Mouse (Mus musculus): ENCODE data around the gene Necab2. TPM values are rescaled to one million over a fixed set of nuclear protein-coding genes. Genes with fewer than 3 reads are reported as not detected.

Gene Necab2
- polyA plus RNA-seq, 1 experiment from 2014 or later, result 0.16 TPM

DNA sequence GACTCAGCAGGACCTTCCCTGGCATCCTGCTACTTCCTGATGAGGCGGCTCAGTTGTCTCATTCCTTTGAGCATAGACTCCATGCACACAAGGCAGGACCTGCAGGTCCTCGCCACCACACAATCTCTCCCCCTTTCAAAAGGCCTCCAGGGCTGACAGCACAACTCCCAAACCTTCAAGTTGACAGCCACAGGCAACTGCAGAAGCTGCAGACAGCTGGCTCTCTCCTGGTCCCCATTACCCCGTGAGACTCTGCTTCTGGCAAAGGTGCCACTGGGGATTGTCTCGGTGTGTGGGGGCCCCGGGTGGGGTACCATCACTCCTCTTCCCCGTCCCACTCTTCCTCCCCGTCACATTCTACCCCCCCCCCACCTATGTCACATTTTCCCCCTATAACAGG lies 26.2 kb upstream of the Necab2 start:
- H3K27ac ChIP-seq, result no peak overlapping the region
- H3K9me3 ChIP-seq (replicated peaks), result no peaks in the 10 kb centered on the region
- no peak for ATAC-seq (replicated peaks; ENCODE audit: insufficient number of reproducible peaks, insufficient read depth, low FRiP score, low read depth)
- whole genome bisulfite sequencing, result 60% methylated on average over 7 of the region's 7 CpGs
- peaks cover 12% of the 10 kb centered on the region for H3K27me3 ChIP-seq
- H3K4me1 ChIP-seq (replicated peaks), result peaks cover 37% of the 10 kb centered on the region
- no peak overlapping the region for H3K4me3 ChIP-seq
- H3K4me2 ChIP-seq, result no peak overlapping the region
- no peak overlapping the region for H3K9ac ChIP-seq
- no peaks in the 10 kb centered on the region for H3K36me3 ChIP-seq

DNA sequence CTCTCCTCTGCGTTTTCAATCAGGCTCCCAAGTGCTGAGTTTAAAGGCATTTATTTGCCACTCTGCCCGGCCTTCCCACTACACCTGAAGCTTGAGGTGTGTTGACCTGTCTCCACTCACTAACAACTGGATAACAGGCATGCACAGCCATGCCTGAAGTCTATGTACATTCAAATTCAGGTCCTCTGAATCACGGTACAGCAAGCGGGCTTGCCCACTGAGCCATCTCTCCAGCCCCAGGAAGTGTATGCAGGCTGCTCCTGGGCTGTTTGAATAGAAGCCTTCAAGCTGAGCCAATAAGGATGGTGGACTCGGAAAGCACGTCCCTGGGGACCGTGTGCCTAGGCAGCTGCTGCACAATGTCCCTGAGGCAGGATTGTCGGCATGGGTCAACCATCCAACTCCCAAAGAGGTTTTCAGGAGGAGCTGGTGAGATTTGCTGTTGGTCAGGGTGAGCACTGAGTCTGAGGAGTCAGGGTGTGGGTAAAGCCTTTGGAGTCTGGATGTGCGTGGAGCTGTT lies 24.9 kb upstream of the Necab2 start:
- peak overlapping the region; percentile 65; the same call in 1 of the 2 replicates for H3K27ac ChIP-seq
- WGBS, result 49% methylated on average over 9 of the region's 9 CpGs
- H3K9me3 ChIP-seq (replicated peaks), result no peaks in the 10 kb centered on the region
- H3K4me2 ChIP-seq, result no peak overlapping the region
- ATAC-seq (replicated peaks; ENCODE audit: insufficient number of reproducible peaks, insufficient read depth, low FRiP score, low read depth), result no peak
- H3K9ac ChIP-seq, result no peak overlapping the region
- H3K27me3 ChIP-seq, result 0 out of 2 replicates have a peak, but pooled peaks cover 3% of the 10 kb centered on the region
- peaks cover 46% of the 10 kb centered on the region for H3K4me1 ChIP-seq (replicated peaks)
- no peaks in the 10 kb centered on the region for H3K36me3 ChIP-seq
- H3K4me3 ChIP-seq, result no peak overlapping the region

DNA sequence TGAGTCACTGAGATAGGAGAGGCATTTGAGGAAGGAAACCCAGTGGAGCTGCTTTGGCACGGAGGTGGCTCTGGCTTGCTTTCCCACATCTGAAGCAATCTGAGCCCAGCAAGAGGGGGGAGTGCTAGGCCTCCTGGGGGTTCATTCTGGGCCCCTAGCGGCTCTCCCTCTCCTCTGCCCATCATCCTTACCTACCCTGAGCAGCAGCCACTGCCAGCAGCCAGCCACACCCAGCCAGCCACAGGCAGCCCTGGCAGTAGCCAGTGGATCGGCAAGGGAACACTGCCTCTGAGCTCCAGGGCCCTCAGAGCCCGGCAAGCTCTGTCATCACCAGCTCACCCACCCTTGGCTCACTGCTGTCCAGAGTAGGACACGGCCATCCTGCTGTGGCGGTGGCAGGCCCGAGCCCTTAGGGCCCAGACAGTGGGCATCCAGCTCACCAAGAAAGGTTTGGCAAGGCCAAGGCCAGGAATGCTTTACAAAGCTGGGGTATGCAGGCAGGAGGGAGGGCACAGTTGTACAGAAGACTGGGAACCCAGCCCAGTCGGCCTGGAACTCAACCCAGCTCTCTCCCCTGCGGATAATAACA lies 24.3 kb upstream of the Necab2 start:
- WGBS, result 38% methylated on average over 9 of the region's 9 CpGs
- 0 out of 2 replicates have a peak, but pooled peaks cover 3% of the 10 kb centered on the region for H3K27me3 ChIP-seq
- H3K9me3 ChIP-seq (replicated peaks), result no peaks in the 10 kb centered on the region
- no peak overlapping the region for H3K9ac ChIP-seq
- H3K36me3 ChIP-seq, result no peaks in the 10 kb centered on the region
- no peak overlapping the region for H3K4me3 ChIP-seq
- 0 out of 2 replicates have a peak, but pooled peaks have one; percentile 12 for ATAC-seq (replicated peaks; ENCODE audit: insufficient number of reproducible peaks, insufficient read depth, low FRiP score, low read depth)
- H3K4me2 ChIP-seq, result no peak overlapping the region
- H3K27ac ChIP-seq, result peak overlapping the region; percentile 65
- H3K4me1 ChIP-seq (replicated peaks), result peaks cover 46% of the 10 kb centered on the region

DNA sequence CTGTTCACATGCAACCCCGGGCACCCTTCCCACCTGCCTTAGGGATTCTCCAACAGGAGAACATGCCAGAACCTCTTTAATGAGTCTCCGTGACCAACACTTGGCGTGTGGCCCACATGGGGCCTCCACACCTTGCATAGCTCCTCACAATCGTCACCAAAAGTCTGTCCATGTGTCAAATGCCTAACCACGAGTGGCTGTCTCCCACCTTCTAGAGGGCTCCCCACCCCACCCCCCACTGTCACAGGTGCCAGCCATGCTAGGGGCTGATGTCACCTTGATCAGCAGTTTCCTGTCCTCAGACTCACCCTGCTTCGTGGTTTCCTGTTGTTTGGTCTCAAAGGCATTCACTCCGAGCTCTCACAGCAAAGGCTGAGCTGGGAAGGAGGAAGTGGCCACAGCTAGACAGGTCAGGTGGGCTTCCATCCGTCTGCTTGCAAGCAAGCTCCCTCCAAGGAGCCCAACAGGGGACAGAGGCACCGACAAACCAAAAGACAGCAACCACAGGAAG lies 22.8 kb upstream of the Necab2 start:
- H3K9ac ChIP-seq, result no peak overlapping the region
- H3K4me1 ChIP-seq (replicated peaks), result peaks cover 57% of the 10 kb centered on the region
- H3K27ac ChIP-seq, result peak overlapping the region; percentile 69
- ATAC-seq (replicated peaks; ENCODE audit: insufficient number of reproducible peaks, insufficient read depth, low FRiP score, low read depth), result no peak; the same call in 1 of the 2 replicates
- no peak overlapping the region for H3K4me2 ChIP-seq
- no peaks in the 10 kb centered on the region for H3K9me3 ChIP-seq (replicated peaks)
- no peaks in the 10 kb centered on the region for H3K36me3 ChIP-seq
- no peak overlapping the region for H3K4me3 ChIP-seq
- 37% methylated on average over 9 of the region's 9 CpGs for WGBS
- 0 out of 2 replicates have a peak, but pooled peaks cover 3% of the 10 kb centered on the region for H3K27me3 ChIP-seq

DNA sequence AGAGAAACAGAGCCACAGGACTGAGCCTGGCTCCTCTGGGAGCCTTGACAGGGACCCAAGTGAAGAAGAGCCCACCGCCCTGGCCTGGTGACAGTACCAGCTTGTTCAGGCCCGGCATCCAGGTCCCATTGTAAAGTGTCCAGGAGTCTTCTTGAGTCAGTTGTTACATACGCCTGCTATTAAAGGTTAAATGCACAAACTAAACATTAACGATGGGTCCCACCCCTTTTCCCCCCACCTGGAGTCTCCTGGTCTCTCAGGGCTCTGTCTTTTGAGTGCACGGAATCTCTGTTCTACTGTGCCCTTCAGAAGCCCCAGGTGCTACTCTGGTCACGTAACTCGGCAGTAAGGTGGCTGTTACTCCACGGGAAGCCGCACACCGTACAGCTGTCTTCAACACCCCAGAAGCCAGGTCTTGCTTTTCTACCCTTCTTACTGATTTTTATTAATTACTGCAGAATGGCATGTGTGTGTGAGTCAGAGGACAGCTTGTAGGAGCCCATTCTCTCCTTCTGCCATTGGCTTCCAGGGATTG lies 22.3 kb upstream of the Necab2 start:
- H3K9me3 ChIP-seq (replicated peaks), result no peaks in the 10 kb centered on the region
- no peak overlapping the region for H3K4me3 ChIP-seq
- no peak for ATAC-seq (replicated peaks; ENCODE audit: insufficient number of reproducible peaks, insufficient read depth, low FRiP score, low read depth)
- no peaks in the 10 kb centered on the region for H3K36me3 ChIP-seq
- H3K4me1 ChIP-seq (replicated peaks), result peaks cover 62% of the 10 kb centered on the region
- WGBS, result 82% methylated on average over 10 of the region's 10 CpGs
- H3K9ac ChIP-seq, result no peak overlapping the region
- H3K27me3 ChIP-seq, result 0 out of 2 replicates have a peak, but pooled peaks cover 3% of the 10 kb centered on the region
- no peak overlapping the region for H3K4me2 ChIP-seq
- H3K27ac ChIP-seq, result peak overlapping the region; percentile 69

DNA sequence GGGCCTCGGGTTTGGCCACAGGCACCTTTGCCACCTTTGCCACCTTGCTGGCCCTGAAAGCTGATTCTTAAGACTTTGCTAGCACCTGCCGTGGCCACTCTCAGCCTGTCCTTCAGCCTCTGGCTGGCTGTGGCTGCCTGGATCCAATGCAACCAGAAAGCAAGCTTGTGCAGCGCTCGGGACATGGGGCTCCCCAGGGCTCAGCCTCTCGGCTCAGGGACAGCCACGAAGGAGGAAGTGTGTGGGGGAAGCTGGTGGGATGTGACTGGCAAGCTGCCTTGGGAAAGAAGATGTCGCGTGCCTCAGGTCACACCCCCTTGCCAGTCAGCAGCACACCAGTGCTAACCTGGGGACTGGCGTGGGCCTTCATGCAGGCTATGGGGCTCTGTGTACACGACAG lies 21.8 kb upstream of the Necab2 start:
- Histone ChIP-seq H3K9me3 (replicated peaks) (no peaks in the 10 kb centered on the region), H3K4me2 (no peak overlapping the region; the same call in 1 of the 2 replicates), H3K27ac (peak overlapping the region; percentile 69), H3K4me1 (replicated peaks) (peaks cover 66% of the 10 kb centered on the region), H3K36me3 (no peaks in the 10 kb centered on the region), H3K4me3 (no peak overlapping the region), H3K27me3 (no peaks in the 10 kb centered on the region), H3K9ac (no peak overlapping the region)
- 61% methylated on average over 10 of the region's 10 CpGs for WGBS
- ATAC-seq (replicated peaks; ENCODE audit: insufficient number of reproducible peaks, insufficient read depth, low FRiP score, low read depth), result no peak

DNA sequence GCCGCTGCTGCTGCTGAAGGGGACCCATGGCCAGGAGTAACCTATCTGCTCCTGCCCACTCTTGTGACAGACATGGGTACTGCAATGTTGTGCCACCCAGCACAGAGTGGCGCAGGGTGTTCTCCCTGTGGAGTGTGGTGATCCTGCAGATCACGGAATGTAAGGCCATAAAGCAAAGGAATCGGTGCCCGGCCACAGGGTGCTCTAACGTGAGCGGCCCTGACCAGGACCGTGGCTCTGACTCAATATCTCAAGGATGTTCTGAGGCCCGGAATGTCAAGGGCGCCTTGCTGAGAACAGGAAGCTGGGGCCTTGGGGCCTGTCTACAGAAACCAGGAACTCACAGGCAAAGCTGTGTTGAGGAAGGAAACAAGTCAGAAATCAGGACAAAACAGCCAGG lies 21.0 kb upstream of the Necab2 start:
- H3K4me1 ChIP-seq (replicated peaks), result peaks cover 63% of the 10 kb centered on the region
- WGBS, result 56% methylated on average over 10 of the region's 10 CpGs
- H3K4me3 ChIP-seq, result no peak overlapping the region
- H3K9ac ChIP-seq, result no peak overlapping the region
- no peaks in the 10 kb centered on the region for H3K36me3 ChIP-seq
- peak overlapping the region; percentile 69 for H3K27ac ChIP-seq
- no peak for ATAC-seq (replicated peaks; ENCODE audit: insufficient number of reproducible peaks, insufficient read depth, low FRiP score, low read depth)
- no peak overlapping the region for H3K4me2 ChIP-seq
- H3K27me3 ChIP-seq, result no peaks in the 10 kb centered on the region
- H3K9me3 ChIP-seq (replicated peaks), result no peaks in the 10 kb centered on the region

DNA sequence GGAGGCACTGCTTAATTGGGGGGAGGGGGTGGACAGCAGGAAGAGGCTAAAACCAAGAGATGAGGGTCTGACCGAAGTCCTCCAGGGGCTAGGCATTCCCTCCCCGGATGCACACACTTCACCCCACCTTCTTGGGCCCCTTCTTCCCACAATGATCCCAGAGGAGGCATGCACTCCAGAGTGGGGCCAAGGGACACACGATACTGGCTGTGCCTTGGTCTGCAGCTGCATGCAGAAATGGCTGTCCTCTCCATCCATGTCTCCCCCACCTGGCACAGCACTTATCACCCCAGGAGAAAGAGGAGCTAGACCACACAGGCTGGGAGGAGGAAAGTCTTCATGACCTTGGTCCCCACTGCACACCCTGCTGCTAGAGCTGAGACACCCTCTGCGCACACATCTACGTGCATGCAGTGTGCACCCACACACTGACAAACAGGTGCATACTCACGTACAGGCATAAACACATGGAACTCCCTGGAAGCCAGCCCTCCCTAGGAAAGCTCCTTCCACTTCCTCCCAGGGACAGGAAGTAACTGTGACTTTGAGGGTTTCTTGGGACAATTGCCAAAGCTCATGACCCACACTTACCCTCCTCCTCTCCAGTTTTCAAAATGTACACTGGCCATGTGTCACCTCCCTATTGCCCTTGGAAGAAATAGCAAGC lies 20.3 kb upstream of the Necab2 start:
- peak overlapping the region; percentile 14 for H3K4me2 ChIP-seq
- H3K4me3 ChIP-seq, result no peak overlapping the region
- H3K9me3 ChIP-seq (replicated peaks), result no peaks in the 10 kb centered on the region
- WGBS, result 74% methylated on average over 6 of the region's 6 CpGs
- no peaks in the 10 kb centered on the region for H3K36me3 ChIP-seq
- no peaks in the 10 kb centered on the region for H3K27me3 ChIP-seq
- ATAC-seq (replicated peaks; ENCODE audit: insufficient number of reproducible peaks, insufficient read depth, low FRiP score, low read depth), result no peak
- no peak overlapping the region; the same call in 1 of the 2 replicates for H3K9ac ChIP-seq
- H3K27ac ChIP-seq, result peak overlapping the region; percentile 69
- peaks cover 60% of the 10 kb centered on the region for H3K4me1 ChIP-seq (replicated peaks)

DNA sequence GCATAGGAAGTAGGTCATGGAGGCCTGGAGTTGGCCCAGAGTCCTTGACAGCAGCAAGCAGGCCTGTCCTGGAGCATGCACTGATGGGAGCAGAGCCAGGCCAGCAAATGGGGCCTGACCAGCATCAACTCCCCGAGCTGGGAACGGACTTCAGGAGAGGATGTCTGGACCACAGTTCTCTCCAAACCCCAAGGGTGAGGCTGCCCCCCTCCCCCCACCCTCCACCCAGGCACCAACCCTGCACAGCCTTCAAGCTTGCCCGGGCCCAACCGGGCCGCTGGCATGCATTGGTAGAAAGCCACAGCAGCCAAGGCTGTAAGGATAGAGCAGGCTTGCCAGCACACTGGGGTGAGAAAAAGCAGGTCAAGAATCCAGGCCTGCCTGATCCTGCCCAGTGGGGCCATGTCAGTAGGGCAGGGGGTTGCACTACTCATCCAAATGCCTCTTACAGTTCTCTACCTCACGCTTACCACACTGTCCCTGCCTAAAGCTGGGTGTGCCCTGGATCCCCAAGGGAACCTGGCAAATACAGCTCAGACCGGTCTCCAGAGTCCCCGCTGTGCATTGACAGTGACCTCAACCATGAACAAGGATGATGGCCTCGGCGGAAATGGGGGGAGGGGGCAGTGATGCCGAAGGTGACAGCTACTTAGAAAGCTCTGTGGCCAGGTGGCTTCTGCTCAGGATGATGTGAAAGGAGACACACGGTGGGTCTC lies 18.7 kb upstream of the Necab2 start:
- Histone ChIP-seq H3K9ac (no peak overlapping the region), H3K4me2 (no peak overlapping the region), H3K4me3 (no peak overlapping the region), H3K4me1 (replicated peaks) (peaks cover 44% of the 10 kb centered on the region), H3K36me3 (no peaks in the 10 kb centered on the region), H3K27ac (no peak overlapping the region), H3K9me3 (replicated peaks) (no peaks in the 10 kb centered on the region), H3K27me3 (no peaks in the 10 kb centered on the region)
- 66% methylated on average over 12 of the region's 12 CpGs for WGBS
- no peak for ATAC-seq (replicated peaks; ENCODE audit: insufficient number of reproducible peaks, insufficient read depth, low FRiP score, low read depth)

DNA sequence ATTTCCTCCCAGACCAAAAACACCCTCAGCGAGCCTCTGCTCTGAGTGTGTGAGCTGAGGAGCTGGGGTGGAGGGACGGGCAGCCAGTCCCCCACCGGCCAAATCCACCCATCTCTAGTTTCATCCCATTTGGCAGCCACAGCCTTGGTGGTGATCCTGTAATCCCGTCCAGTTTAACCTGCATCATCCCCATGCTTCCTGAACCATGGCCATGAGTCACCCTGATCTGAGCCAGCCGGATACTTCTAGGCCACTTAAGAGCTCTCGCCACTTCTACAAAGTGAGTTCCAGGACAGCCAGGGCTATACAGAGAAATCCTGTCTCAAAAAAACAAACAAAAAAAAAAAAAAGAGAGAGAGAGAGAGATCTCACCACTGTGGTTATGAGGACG lies 18.2 kb upstream of the Necab2 start:
- no peak overlapping the region for H3K9ac ChIP-seq
- no peak overlapping the region for H3K4me3 ChIP-seq
- no peaks in the 10 kb centered on the region for H3K27me3 ChIP-seq
- WGBS, result 47% methylated on average over 7 of the region's 7 CpGs
- no peak overlapping the region for H3K27ac ChIP-seq
- H3K4me1 ChIP-seq (replicated peaks), result peaks cover 41% of the 10 kb centered on the region
- ATAC-seq (replicated peaks; ENCODE audit: insufficient number of reproducible peaks, insufficient read depth, low FRiP score, low read depth), result no peak
- no peaks in the 10 kb centered on the region for H3K9me3 ChIP-seq (replicated peaks)
- no peaks in the 10 kb centered on the region for H3K36me3 ChIP-seq
- H3K4me2 ChIP-seq, result no peak overlapping the region

DNA sequence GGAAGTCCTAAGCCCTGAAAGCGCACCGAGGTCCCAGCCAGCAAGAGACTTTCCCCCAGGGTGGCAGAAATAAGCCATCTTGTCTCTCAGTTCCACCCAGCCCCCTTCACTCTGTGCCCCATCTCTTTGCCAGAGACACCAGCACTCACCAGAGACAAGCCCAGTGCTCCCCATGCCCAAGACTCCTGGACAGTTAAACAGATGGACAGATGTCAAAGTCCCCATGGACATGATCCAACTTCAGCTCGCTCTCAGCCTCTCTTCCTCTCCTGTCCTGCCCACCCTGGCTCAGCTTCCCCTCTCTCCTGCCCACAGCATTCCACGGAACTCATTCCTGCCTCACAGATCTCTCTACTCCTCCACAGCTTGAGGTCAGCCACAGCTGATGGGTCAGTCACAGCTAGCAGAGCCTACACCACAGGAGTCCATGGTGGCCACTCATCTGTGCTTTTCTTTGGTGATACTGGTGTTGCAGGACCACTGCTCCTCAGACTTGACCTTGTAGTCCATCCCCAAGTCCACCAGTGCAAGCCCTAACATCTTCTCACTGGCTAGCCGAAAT lies 17.7 kb upstream of the Necab2 start:
- Histone ChIP-seq H3K27me3 (no peaks in the 10 kb centered on the region), H3K4me1 (replicated peaks) (peaks cover 37% of the 10 kb centered on the region), H3K27ac (no peak overlapping the region), H3K9ac (no peak overlapping the region), H3K4me2 (no peak overlapping the region), H3K36me3 (no peaks in the 10 kb centered on the region), H3K9me3 (replicated peaks) (no peaks in the 10 kb centered on the region), H3K4me3 (no peak overlapping the region)
- 67% methylated on average over 5 of the region's 5 CpGs for WGBS
- no peak for ATAC-seq (replicated peaks; ENCODE audit: insufficient number of reproducible peaks, insufficient read depth, low FRiP score, low read depth)

Measured in heart, embryonic 15.5 days (tissue).